Mouse (Mus musculus) spleen, adult 2 months (tissue): ENCODE data around the gene Tapbp.

Source experiments
- CTCF ChIP-seq: fragments of 200-500 bp; IDR thresholded peaks from 2 replicates; pipeline ENCODE4 v1.5.1; 2011; ENCODE audit warnings: mild to moderate bottlenecking, inconsistent platforms; ENCODE audit not compliant: insufficient read depth, insufficient read length, insufficient replicate concordance; ENCODE audit errors: extremely low read depth
- POLR2A ChIP-seq: fragments of 200-500 bp; IDR thresholded peaks from 2 replicates; pipeline ENCODE4 v1.6.1; 2011; ENCODE audit warnings: low read depth, low read length, inconsistent platforms

DNA sequence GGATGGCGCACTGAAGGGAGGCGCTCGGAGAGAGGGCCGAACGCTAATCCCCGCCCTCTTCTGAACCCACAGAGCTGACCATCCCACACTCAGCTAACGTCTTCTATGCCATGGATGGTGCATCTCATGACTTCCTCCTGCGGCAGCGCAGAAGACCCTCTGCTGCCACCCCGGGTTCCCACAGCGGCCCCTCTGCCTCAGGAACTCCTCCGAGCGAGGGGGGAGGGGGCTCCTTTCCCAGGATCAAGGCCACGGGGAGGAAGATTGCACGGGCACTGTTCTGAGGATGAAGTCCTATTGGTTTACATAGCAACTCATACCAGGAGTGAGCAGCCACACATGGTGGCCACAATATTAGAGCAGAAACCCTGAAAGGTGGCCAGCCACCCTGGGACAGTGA is 21.3 kb downstream of the Tapbp start:
- TF ChIP-seq CTCF (no peak), POLR2A (no peak)
